Mouse (Mus musculus): ENCODE results near the gene Maco1.

Gene Maco1

DNA sequence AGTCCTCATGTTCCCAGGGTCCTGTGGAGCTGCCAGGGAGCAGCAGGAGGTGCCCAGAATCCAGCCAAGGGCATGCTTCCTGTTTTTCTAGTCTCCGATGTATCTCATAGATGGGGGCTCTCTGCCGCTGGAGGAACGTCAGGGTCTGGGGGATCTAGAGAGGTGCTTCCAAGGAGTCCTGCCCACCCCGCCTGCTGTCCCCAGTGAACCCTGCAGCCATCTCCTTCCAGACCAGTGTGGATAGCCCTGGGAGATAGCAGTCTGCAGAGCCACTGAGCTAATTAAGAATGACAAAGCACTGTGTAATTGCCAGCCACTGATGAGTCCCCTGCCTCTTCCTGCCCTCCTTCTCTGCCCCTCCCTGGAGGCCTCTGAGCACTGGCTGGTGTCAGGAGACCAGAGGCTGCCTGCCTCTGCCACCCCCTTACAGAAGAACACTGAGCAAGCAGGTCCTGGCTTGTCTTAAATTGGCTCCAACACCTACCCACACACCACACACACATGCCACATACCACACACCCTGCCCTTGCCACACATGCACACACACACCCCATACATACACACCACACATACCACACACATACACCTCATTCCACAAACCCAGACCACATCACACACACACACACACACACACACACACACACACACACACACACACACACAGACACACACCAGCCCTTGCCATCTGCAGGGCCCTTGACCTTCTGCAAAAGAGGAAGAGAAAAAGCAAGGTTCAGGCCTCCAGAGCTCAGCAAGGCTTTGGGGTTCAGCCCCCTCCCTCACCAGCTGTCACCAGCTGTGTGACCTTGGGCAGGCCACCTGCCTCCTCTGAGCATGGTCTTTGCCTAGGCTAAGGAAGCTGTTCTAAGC, 80.1 kb downstream of the Maco1 start:
- peak; percentile 48 for DNase-seq (ENCODE audit: low spot score)

DNA sequence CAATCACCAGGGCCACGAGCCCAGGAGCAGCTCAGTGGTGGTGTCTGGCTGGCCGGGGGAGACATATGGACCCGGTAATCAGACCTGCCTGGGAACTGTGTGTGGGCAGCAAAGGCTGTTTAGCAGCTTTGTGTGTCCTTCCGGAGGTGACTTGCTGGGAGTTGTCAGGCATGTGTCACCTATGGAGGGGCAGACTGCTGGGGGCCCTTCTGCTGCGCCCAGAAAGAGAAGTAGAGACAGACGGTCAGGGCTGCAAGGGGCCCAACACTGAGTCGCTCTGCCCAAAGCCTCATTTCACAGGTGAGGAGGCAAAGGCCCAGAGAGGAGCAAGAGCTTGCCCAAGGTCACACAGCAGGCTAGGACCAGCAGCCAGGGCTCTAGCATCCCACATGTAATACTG, 83.3 kb downstream of the Maco1 start:
- DNase-seq (ENCODE audit: low spot score): no peak

DNA sequence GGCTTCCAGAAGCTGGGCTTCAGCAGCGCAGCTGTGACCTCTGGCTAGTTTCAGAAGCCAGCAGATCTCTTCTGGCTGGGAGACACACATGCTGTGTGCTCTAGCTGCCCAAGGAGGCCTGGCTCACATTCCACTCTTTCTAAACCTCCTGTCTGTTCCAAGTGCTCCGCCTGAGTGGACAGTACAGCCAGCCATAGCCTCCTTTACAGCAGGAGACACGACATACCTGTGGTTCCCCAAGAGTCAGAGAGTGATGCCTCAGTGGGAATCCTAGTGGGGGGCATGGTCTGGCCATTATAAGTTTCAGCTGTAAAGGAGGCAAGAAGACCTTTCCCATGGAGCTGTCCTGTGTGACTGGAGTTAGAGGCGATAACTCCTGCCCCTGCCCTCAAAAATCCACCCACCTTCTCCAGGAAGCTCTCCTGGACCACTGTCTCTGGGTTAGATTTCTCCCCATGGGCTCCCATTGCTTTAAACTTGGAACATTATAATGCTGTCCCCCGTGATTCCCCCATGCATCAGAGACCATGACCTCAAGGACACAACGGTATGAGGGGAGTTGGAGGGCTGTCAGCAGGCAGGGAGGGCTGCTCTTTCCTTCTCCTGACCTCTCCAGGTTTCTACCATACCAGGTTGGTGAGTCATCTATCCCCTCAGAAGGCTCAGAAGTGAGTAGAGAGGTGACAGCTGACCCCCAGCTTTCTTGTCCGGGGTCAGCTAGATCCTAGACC, 83.9 kb downstream of the Maco1 start:
- DNase-seq (ENCODE audit: low spot score): no peak

DNA sequence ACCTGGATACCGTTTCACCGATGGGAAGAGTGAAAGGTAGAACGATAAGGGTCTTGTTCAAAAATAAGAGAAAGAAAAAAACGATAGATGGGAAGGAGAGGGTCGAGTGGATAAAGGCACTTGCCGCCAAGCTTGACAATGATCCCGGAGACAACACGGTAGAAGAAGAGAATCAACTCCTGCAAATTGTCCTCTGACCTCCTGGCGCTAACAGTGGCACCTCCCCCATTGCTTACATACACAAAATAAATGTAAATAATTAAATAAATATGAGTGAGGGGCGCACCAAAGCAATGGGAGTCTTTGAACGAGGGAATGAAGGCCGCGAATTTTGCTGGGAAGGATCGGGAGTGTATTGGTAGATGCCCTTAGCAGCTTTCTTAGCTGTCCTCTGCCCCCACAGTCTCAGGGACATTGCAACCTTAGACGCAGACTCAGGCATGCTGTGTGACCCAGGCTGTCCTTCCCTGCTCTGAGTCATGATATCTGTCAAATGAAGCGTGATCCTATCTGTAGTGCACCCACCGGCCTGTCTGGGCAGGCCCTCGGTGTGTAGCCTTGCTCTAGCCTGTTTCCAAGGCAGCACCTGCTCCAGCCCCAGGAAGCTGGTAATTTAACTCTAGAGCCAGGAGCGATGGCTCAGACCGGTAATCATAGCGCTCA, 84.8 kb downstream of the Maco1 start:
- no peak for DNase-seq (ENCODE audit: low spot score)

DNA sequence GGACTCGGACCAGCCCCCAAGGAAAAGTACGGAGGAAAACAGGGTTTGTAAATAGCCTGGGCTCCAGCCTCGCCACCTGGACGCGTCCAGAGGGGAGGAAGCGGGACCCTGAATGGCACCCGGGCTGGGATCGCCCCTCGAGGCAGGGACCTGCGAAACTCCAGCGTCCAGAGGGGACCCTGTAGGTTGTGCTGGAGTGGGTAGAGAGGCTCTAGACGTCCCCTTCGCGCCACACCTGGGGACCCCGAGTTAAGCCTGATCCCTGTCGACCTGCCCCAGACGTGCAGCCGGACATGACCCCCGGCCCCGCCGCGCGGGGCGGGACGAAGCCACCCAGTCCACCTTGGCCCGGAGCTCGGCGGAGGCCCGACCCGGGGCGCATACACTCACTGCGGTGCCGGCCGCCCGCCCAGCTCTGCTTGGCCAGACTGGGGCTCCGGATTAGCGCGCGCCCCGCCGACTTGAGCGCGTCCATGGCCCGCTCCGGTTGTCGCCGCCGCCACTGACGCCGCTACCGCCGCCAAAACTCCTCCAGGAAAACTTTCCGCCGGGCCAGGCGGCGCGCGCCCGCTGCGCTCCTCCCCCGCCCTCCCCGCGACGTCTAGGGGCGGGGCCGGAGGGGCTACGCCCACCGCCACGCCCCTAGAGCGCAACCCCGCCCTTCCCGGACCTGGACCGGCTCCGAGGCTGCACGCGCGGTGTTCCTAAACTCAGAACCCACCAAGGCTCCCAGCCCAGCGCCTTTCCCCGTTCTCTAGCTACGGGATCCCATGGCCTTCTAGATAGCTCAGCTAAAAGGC, 85.5 kb downstream of the Maco1 start, which contains the start of gene Ldlrap1:
Gene Ldlrap1, minus strand, starts transcription at position 599 of the 800 bp plus-strand sequence.
- peak; percentile 67 for DNase-seq (ENCODE audit: low spot score)

DNA sequence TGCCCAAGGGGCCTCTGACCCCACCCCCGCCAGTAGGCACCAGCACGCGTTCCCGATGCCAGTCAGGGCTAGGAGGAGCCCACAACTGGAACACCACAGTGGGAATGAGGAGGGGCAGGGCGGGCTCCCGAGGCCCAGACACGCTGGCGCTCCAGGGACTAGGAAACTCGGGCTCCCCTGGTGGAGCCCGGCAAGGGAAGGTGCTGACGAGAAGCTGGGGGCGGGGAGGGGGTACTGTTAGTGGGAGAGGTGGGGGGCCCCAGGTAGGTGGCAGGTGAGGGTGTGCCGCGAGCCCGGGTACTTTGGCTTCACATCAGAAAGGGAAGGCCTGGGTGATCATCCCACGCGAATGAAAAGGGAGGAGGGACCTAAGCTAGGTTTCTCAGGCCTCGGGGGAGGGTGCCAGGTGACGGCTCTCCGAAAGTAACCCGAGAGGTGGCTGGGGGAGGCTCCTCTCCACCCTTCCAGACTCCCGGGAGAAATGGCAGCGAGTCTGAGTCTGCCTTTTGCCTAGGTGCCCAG, 86.2 kb downstream of the Maco1 start:
- DNase-seq (ENCODE audit: low spot score): peak; percentile 44

DNA sequence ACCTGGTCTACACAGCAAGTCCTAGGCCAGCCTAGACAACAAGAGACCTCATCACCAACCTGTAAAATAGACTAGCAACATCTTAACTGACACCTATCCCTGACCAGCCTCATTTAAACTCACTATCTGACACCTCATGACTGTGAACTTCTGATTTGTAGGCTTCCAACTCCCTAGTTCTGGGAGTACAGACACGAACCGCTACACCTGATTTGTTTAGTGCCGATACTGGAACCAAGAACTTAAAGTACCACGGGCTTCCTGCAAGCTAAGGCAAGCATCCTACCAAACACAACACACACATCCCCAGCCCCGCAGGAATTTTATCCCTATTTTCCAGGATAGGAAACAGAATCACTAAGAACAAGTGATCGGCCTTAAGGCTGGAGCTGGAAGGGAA, 86.9 kb downstream of the Maco1 start:
- DNase-seq (ENCODE audit: low spot score): no peak

DNA sequence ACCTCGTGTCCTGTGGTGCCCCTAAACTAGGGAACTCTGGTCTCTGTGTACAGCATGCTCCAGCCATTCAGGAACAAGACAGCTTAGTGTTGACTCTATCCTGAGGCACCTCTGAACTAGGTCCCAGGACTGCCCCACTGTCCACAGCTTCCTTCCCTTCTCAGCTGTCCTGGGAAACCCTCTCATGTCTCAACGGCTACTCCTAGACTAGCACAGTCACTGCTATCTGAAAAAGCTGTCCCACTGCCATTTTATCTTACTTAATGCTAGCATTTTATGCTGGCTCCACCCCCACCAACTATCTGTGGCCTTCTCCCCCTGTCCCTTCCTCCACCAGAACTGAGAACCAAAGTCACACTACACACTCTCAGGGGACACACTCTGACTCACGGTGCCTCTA, 88.8 kb downstream of the Maco1 start:
- DNase-seq (ENCODE audit: low spot score): no peak

DNA sequence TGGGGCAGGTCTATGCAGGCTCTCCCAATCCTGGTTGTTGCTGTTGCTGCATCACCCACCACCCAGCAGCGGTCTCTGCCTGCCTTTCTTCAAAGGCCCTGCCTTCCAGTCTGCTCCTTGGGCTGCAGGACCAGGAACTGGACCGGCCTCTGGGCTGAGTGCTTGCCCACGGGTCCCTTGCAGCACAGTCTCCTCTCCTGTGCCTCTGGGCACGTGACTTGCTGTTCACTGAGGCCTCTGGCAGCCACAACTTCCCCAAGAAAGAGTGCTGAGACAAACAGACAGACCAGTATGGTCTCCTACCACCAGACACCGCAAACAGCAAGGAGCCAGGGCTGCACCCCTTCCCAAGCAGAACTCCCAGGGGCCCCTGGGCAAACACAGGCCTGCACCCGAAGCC, 90.8 kb downstream of the Maco1 start:
- DNase-seq (ENCODE audit: low spot score): no peak

DNA sequence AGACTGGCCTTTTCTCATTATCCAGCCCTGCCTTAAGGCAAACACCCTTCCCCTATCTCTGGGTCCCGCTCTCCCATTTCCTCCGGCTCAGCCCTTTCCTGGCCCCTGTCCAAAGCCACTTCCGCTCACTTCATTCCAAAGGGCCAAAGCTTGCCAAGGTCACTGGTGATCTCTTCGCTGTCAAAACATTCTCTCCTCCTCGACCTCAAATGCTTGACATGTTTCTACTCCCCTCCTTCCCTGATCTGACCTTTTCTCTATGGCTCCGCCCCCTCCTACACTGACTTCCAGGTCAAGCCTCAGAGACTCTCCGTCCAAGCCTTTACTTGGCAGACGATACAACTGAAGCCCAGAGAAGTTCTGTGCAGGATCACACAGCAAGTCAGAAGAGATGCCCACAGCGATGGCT, 92.3 kb downstream of the Maco1 start:
- DNase-seq (ENCODE audit: low spot score): no peak

DNA sequence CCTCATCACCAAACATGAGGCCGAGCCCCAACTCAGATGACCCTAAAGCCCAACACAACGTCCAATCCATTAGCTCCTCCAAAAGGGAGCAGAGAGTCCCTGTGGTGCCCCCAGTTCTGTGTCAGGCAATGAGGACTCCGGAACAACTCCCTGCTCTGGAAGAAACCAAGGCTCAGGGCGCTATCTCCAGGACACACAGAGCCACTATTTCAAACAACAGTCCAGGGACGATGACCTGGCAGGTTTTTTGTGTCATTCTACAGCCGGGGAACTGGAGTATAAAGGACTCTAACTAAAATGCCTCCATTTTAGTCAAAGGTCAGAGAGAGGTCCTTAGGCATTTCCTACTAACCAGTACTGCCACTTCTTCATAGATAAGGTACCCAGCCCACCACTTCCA, 92.9 kb downstream of the Maco1 start:
- no peak for DNase-seq (ENCODE audit: low spot score)

DNA sequence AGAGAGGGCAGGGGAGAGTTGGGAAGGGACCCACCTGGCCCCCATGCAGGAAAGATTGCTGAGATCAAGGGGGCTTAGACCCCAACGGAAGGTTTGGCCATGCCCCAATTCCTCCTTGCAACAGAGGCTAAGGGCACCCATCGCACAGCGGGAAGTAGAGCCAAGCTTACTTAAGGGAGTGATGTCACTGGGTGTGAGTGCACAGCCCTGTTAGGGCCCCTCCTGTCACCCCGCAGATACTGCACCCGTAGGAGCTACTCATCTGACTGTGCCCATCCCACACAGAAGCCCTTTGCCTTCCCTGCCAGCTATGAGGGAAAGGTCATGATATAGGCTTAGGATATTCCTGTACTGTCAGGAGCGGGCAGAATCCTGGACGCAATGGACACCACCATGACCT, 93.6 kb downstream of the Maco1 start:
- DNase-seq (ENCODE audit: low spot score): peak; percentile 36

DNA sequence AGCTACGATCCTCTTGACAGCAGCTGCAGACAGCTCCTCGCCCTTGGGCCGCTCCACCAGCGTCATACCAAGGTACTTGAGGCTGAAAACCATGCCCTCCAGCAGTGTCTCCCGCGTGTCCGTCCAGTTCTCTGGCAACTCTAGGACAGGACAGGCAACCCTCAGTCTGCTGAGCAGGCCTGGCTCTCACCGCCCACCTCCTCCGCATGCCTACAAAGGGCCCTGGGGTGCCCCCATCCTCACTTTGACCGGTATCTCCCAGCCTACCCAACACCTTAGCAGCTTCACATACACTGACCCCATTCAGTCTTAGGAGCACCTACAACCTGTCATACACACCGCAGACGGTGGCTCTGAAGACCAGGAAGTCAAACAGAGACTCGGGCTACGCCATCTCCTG, 94.2 kb downstream of the Maco1 start:
- no peak for DNase-seq (ENCODE audit: low spot score)

DNA sequence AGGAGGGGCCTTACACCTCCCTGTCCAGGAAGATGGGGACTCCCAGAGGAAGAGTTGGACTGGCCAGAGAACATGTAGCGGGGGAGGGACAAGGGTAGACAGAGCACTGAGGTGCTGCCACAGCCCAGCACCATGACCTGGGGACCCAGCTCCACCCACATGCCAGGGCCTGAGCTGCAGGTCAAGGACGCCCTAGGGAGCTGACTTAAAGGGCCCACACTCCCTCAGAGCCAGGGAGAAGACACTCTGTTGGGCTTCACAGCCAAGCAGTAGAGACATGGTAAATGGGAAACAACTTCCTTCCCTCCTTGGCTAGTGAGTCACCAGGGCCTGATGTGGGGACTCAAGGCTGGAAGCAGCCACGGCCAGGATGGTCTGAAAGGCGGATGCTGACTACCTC, 94.8 kb downstream of the Maco1 start:
- no peak for DNase-seq (ENCODE audit: low spot score)

DNA sequence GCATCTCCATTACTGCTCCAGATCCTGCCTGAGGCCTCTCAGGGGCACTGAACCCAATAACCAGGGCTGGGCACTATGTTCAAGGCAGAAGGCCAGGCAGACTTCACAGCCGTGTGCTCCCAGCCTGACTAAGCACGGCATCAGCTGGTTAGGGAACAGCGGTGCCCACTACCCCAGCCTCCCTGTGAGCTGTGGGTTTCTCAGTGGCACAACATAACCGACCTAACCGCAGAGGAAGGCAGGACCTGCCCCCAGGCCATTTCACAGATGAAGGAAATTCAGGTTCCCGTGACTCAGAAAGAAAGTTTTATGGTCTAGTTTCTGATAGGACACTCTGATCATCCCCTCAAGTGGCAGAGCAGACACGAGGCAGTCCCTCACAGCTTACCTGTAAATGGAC, 96.2 kb downstream of the Maco1 start:
- DNase-seq (ENCODE audit: low spot score): no peak

DNA sequence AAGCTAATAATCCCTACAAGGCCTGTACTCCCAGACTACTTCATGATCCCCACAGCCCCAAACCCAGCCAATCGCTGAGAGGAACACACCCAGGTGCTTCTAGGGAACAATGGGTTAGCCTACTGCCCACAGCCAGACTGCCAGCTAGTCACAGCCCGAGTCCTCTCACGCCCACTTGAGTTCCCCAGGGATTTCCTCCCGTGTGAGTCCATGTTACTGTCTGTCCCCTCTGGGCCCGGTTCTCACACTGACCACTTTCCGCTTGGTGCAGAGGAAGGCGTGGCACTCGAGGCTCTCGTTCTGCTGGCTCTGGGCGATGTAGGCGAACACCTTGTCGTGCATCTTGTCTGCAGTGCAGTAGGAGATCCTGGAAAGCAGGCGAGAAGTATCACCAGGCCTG, 98.2 kb downstream of the Maco1 start:
- DNase-seq (ENCODE audit: low spot score): no peak

DNA sequence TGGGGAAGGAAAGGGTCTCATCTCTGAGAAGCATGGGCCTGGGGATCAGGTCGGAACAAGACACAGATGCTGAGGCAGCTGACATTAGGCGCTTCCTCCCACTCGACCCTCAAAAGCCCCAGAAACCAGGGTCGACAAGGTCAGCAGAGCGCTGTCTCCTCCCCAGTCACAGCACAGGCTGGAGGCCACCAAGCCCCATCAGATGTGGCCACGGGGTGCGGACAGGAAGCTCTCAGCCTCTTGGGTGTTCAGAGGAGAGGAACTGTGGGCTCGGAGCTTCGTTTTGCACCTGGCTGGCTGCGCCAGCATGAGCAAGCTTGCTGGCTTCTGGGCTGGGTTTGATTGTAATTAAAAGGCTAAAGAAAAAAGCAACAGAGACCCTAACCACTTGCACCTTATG, 98.8 kb downstream of the Maco1 start:
- DNase-seq (ENCODE audit: low spot score): peak; percentile 37

DNA sequence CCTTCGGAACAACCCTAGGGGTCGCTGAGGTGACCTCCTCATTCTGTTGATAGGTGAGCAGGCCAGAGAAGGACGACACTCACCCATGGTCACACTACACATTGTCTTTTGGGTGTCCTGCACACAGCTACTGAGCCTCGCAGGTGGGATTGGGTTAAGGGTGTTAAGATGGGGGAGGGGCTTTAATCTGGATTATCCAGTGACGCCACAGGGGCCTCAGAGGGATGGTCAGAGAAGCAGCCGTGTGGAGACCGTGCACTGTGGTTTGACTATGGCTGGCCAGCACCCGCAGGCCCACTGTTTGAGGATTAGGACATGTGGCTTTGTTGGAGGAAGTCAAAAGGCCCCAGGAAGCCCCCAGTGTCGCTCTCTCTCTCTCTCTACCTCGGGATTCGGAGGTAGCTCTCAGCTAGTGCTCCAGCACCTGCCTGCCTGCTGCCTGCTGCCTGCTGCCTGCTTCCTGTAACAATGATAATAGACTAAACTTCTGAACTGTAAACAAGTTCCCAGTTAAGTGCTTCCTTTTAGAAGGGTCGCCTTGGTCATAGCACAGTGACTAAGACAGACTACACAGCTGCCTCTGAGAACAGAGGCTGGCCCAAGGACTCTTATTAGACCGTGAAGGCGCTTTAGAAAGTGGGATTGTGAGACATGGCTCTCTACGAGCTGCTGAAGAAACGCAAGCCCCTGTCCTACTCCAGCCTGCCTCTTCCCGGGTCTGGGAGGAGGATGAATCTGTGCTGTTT, 99.5 kb downstream of the Maco1 start:
- peak; percentile 53 for DNase-seq (ENCODE audit: low spot score)

DNA sequence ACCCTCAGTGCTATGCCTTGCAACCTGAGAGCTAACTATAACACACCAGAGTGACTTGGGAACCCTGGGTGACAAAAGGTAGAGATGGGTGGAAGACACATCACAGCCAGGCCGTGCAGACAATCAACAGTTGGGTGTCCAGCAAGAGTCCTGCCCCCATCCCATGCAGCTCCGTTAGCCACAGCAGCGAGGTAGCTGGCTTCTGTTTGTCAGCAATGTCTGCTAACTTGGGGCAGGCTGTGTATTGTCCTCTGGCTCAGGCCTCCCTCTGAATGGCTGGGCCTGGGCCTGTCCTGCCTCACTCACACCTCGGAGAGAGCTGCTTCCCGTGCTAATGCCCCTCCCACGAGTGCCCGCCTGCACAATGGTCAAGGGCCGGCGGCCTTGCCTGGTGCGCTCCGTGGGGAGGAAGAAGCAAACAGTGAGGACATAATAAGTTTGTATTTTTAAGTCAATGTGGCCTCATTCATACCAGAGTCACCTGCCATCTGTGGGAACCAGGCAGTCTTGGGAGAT, 100.2 kb downstream of the Maco1 start:
- no peak for DNase-seq (ENCODE audit: low spot score)
